Mouse (Mus musculus) left cerebral cortex, postnatal 10 days (tissue): Measurements from ENCODE around the gene Megf11. TPM values are rescaled to one million over a fixed set of nuclear protein-coding genes. Genes with fewer than 3 reads are reported as not detected.
A peak's percentile ranks its signal among the peaks of the same experiment; 100 is the strongest.

Experiments used
- DNase-seq, 2 experiments: peaks; one replicate each; pipeline ENCODE4 v3.0.0; 2021 to 2022; ENCODE audit warnings: low spot score in 2 of 2, mixed read lengths in 1 of 2; ENCODE audit errors: extremely low spot score in 1 of 2
- intact Hi-C: fragments of 180-260 bp; cut with DNase I; formaldehyde crosslinking; loops from one replicate; pipeline ENCODE4 v1.15.1; 2025
- total RNA-seq, 2 experiments: library from RNA; stranded (reverse); gene quantifications; 2 replicates each; pipeline ENCODE4 v1.2.3; 2021

Megf11 gene
- total RNA-seq, 2 experiments from 2014 or later: 7.3 to 9.1 TPM

DNA sequence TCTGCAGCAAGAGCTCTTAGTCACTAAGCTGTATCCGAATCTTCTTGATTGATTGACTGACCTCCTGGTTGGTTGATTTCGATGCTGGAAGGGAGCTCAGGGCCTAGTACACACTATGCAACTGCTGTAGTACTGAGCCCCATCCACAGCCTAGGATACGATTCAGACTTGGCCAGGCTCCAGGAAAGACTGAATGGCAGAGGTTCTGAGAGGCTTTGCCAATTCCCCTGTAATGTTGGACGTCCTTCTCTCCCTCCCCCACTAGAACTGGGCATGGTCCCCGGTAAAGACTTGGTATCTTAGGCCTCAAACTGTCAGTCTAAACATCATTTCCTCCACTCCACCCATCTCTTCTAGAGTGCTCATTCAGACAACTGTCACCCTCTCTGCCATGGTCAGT, 113.5 kb downstream of the Megf11 start:
- intact Hi-C loops: no loop called here
- DNase-seq: peak; percentile 56

DNA sequence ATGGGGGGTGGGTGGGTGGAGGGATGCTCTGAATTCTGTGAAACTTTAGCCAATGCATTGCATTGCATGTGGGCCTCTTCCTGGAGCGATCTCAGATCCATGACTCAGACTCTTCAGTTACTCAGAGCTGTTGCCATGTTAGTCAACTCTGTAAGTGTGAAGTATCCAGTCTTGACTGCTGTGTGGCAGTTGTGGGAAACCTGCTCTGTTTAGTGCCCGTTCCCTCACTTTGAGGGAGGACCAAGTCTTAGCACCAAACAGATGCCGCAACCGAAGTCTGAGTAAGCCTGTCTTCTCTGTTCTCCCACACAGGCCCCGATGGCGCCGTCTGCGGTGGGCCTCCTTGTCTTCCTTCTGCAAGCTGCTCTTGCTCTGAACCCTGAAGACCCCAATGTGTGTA, 115.8 kb downstream of the Megf11 start:
- DNase-seq: no peak
- intact Hi-C loops: loop anchor here (5.0 kb wide), 1 partner anchor 114 kb away; the partner anchor contains the start of gene Megf11

- no peak for DNase-seq
- intact Hi-C loops: loop anchor here (5.0 kb wide), 1 partner anchor 117 kb away; the partner anchor contains the start of gene Megf11
These were observed 118.6 kb downstream of the Megf11 start for GRCm38 (mm10) chr9:64503996-64504395.

DNA sequence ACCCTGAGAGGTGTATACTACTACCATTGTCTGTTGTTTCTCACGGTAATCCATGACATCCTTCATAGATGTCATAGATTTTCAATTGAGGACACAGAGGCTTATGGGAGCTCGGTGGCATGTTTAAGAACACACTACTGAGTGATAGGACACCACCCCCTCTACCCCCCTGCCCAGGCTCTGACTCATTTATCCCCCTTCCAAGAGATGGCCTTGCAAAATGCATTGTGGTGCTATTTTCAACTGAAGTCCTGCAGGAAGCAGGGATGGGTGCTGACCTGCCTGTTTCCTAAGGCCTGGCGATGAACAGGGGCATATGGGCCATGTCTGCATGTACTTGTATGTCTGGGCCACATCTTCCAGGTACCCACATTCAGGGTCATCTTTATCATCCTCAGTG, 119.0 kb downstream of the Megf11 start:
- intact Hi-C loops: loop anchor here (5.0 kb wide), 1 partner anchor 117 kb away; the partner anchor contains the start of gene Megf11
- DNase-seq: no peak

DNA sequence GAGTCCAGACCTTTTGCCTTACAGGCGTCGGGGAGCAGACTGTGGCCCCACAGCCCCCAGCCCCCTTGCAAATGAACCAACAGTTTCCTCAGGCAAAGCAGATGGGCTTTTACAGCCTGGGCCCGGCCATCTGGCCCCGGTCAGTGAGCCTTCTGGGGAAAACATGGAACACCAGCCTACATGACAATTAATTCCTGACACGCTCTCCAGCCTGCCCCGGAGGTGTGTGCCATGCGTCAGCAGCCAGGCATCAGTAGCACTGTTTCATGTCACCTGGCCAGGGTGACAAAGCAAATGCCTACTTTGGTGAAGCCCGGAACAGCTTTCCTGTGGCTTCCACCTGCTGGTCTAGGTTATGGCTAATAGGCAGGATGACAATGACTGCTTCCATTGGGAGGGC, 119.5 kb downstream of the Megf11 start:
- DNase-seq: no peak
- intact Hi-C loops: loop anchor here (5.0 kb wide), 1 partner anchor 118 kb away; the partner anchor contains the start of gene Megf11

GRCm38 (mm10) chr9:64506440-64507206, 121.2 kb downstream of the Megf11 start:
- DNase-seq: no peak
- intact Hi-C loops: no loop called here

DNA sequence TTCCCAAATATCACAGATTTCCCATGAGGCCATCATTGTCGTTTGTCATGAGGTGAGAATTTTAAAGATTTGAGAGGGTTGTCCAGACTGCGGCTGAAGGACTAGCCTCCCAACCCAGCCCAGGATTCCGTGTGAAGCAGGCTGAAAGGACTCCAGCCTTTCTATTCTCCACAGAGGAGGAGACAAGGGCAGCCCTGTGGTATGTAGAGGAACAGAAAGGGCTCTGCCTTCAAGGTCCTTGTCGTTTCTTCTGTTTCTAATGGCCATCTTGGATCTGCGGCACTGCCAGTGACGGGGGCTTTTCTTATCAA, 121.7 kb downstream of the Megf11 start:
- intact Hi-C loops: no loop called here
- DNase-seq: no peak

DNA sequence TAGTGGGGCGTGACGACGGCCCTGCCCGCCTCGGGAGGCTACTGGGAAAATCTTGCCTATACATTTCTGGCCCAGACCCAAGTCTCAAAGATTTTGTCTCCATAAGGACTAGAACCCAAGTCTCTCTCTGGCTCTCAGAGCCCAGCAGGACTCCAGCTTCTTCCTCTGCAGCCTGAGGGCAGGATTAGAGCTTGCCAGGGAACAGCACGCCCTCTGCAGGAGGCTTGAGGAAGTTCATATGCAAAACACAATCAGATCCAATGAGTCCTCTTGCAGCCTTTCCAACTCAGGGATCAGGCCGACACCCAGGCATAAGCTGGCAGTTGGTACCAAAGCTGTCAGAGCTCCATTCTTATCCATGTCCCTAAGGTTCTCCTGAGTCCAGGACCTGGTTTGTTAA, 122.6 kb downstream of the Megf11 start:
- intact Hi-C loops: no loop called here
- DNase-seq: no peak

DNA sequence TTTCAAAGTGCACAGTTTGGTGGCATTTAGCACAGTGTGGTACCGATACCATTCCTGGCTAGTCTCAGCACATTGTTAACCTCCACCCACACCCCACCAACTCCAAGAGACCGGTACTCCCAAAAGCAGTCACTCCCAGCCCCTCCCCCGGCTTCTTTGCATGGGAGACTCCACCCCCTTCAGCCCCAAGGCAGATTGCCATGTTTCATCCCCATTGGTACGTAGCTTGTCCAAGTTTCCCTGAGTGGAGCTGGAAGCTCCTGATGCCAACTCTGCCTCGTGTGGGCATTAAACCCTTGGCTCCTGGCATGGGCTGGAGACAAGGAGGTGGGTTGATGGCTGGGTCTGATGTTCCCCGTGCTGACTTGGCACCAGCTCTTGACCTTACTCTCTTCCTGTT, 129.4 kb downstream of the Megf11 start:
- intact Hi-C loops: no loop called here
- DNase-seq: no peak

GRCm38 (mm10) chr9:64519921-64520746, 134.7 kb downstream of the Megf11 start:
- no peak for DNase-seq
- intact Hi-C loops: no loop called here

GRCm38 (mm10) chr9:64520747-64521283, 135.4 kb downstream of the Megf11 start:
- no peak for DNase-seq
- intact Hi-C loops: no loop called here

GRCm38 (mm10) chr9:64523264-64524045, 138.0 kb downstream of the Megf11 start:
- intact Hi-C loops: no loop called here
- no peak for DNase-seq

DNA sequence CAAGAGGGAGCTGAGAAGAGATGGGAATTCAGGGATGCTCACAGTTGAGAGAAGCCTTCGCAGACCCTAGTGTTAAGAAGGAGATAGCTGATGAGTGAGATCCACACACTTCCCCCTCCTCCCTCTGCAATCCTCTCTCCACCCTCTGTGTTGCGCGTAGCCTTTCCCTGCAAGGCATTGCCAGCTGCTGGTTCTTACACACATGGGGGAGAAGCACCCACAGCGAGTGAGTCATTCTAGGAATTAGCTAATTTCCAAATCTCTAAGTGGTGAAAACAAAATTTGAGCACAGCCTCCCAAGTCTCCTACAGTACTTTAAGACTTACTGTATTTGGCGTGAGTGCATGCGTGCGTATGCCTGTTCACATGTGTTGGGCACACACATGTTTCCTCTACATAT, 142.6 kb downstream of the Megf11 start:
- intact Hi-C loops: no loop called here
- peak in 1 of 2 experiments; percentile 21 for DNase-seq

DNA sequence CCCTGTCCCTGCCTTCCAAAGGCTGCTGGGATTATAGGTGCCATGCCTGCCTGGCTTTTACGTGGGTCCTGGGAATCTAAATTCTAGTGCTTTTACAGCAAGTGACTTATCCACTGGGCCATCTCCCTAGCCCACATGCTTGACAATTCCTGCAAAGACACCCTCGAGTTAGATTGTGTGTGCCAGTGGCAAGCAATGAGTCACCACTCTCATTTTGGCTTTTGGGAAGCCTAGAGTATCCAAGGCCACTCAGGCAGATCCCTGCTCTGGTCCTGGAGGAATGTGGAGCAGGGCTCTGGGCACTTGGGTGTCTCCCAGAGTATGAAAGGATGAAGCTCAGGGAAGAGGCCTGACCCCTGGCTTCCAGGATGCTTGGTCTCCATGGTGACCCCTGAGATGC, 143.2 kb downstream of the Megf11 start:
- DNase-seq: no peak
- intact Hi-C loops: no loop called here

DNA sequence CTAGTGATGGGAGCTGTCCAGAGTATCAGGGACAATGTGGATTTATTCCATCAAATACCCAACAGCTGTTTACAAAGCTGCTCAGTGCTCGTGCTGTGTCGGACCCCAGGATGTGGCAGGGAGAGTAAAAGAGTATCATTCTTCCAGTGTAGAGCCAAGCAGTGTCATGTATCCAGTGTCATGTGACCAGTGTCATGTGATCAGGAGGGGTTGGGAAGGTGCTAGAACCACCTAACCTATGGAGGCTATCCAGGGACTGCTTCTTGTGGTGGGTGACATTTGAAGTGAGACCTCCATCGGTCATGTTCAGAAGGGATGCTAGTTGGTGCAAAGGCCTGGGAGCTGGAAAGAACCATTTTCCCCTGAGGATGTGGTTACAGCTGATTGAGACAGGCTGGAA, 146.5 kb downstream of the Megf11 start:
- intact Hi-C loops: no loop called here

GRCm38 (mm10) chr9:64532711-64533242, 147.4 kb downstream of the Megf11 start:
- no peak for DNase-seq
- intact Hi-C loops: no loop called here

More for the DNA sequence above, 146.5 kb downstream of the Megf11 start:
- no peak for DNase-seq

DNA sequence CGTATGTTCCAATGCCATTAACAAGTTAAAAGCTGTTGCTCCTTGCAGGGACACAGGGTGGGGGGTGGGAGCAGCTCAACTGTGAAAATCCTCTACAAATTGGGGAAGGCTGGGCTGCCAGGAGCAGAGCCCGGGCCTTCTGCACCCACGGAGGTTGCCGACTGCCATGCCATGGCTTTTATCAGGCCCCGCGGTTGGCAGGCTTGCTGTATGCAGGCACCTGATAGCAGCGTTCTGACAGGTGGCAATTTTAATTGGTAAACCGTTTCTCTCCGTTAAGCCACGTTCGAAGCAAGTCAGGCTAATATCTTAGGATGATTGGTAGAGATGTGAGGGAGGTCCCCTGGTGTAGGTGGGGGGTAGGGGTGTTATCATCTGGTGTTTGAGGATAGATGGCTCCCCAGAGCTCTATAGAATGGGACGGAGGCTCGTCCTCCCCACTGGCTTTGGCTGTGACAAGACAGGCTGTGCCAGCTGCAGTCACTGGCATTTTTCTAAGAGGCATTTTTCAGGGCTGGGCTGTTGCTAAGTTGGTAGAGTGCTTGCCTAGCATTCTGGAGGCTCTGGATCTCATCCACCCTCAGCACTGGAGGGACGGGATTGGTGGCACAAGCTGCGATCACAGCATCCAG, 148.2 kb downstream of the Megf11 start:
- intact Hi-C loops: no loop called here
- peak in 1 of 2 experiments; percentile 23 for DNase-seq

DNA sequence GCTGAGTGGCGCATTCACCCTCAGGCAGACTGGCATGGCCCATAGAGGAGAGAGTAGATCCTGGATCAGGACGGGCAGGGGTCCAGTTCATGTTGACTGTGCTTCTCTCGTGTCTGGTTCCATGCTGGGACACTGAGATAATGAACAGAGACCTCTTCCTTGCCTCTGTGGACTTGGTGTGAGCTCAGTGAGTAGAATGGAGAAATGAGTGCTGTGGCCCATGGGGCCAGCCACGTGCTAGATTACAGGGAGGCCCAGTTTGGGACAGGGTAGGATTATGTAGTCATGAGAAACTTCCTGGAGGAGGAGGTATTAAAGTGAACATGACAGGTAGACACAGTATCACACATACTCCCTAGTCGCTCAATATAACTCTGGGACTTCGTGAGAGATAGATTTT, 148.9 kb downstream of the Megf11 start:
- no peak for DNase-seq

More for the DNA sequence above, 148.9 kb downstream of the Megf11 start:
- intact Hi-C loops: no loop called here
